Mouse (Mus musculus) central nervous system, embryonic 14 days (tissue): Measurements from ENCODE around the gene Zfp667. TPM values are rescaled to one million over a fixed set of nuclear protein-coding genes. Genes with fewer than 3 reads are reported as not detected.

ENCODE experiments used
- polyA plus RNA-seq: library from polyadenylated mRNA; depleted of rRNA; stranded (reverse); fragments of >200 nt; gene quantifications from 2 replicates; pipeline ENCODE4 v1.2.3, GENCODE M21; 2012; rRNA removed

The Zfp667 gene
- 7.8 and 8.1 TPM in 2 replicates for polyA plus RNA-seq

DNA sequence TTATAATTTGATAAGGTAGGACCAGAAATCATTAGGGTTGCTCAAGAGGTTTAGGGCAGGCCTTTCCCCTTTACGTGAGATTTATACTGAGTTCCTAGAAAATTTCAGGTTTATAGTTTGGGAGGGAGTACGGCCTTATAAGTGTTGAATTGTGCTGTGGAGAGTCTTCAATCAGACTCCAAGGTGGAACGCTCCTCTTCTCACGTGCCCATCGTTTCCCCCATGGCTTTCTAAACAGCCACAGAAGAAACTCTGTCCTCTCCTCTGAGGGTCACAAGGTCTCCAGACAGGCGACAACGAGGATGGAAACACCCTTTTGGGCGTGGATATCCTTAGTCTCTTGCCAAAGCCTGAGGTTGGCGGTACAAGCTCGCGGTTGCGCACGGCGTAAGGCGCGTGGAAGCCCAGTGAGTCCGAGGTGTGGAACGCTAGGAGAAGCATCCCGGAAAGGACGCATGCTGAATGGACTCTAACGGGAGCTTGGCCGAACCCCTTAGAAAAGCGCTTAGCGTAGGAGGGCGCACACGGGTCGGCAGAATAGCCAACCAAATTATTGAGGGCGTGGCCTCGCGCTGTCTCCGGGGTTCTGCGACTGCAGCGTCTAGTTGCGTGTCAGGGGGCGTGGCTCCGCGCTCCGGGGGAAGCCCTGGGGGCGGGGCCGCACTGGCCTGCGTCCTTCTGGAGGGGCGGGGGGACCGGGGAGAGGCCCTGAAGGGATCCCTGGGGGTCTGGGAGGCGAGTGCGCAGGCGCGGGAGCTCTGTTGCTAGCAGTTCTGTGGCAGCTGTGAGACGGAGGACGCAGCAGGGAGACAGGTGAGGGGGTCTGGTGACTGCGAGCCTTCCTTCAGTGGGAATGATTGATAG, at the start of gene Zfp667:
Zfp667 (plus strand) TSS at position 738 of the 864 bp plus-strand sequence.

DNA sequence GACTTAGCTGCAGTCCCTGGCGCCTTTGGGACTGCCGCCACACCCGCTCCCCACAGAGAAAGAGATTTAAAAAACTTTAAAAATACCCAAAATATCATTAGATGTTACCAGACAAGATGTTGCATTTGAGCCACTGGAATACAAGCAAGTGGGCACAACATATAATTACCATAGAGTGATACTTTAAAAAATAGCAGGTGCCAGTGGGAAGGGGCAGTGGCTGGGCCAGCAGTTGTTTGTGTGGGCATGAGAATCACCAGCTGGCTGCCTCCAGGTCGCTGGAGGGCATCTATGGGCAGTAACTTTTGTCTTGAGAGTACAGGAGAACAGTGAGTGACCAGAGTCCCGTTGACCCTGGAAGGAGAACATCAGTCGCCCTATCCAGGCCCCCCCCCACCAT, 34.0 kb upstream of the Zfp667 start, which contains the start of gene Epp13:
Epp13 (plus strand) TSS at position 301 of the 400 bp plus-strand sequence.

DNA sequence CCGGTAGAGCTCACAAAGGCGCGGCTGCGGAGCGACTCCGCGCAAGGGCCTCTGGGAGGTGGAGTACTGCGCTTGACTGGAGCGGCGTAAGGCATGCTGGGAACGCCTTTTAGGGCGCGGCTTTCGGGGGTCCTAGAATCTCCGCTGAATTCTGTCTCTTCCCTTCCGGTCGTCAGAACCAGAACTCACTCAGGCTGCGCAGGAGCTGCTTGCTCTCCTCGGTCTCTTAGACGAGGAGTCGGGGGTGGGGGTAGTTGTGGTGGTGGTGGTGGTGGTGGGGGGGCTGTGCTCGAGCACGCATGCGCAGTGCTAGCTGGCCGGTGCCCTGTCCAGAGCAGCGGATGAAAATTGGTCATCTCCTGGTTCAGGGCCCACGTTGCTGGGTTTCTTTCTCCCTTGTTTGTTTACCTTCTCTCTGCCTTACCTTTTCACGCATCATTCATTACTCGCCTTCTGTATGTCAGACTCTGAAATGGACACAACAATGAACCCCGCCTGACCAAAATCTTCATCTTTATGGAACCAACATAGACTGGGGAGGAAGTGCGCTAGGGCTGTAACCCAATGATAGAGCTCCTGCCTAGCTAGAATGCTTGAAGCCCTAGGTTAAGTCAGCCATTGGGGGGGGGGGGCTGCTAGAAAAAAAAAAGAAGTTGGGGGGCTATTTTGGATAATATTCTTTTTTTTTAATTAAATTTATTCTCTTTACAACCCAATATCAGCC, 45.0 kb downstream of the Zfp667 start, which contains the start of gene Zfp583:
Zfp583 (minus strand) TSS at position 53 of the 724 bp plus-strand sequence.

DNA sequence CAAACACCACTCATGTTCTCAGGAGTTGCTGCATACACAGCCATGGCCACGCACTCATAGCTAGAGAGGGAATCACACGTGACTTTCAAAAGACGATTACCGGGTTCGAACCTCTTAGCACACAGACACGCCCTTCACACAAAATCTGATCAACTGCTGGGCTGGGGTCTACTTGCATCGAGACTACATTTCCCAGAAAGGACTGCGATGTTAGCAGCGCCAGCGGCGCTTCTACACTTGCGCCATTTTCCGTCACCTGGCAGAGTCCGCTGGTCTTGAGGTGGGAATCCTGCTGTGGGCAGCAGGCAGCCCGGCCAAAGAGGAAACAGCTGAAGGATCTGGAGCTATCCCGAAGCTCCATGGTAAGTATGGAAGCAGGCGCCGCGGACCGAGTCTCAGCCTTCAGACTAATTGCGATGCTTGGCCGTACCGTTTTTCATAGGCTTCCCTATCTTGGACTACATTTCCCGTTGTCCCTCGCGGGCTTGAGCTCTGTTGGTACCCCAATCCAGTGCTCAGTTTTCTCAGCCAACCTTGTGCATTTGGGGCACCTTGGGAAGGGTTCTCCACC, 57.2 kb downstream of the Zfp667 start, which contains the start of gene Gm3854:
Gm3854 (plus strand) TSS at position 259 of the 571 bp plus-strand sequence.

Other genes starting within 250 kb of the Zfp667 start
- not detected in 2 replicates for gene Nlrp4c, start 241.4 kb upstream of the Zfp667 start, polyA plus RNA-seq
- gene Zfp787, start 130.6 kb upstream of the Zfp667 start, polyA plus RNA-seq, result 42.9 and 43.0 TPM in 2 replicates
- gene Zfp444, start 114.4 kb upstream of the Zfp667 start, polyA plus RNA-seq, result 69.2 and 77.8 TPM in 2 replicates
- gene Galp, start 89.5 kb upstream of the Zfp667 start, polyA plus RNA-seq, result not detected in 2 replicates
- not detected in 2 replicates for gene Zscan5b, start 64.3 kb upstream of the Zfp667 start, polyA plus RNA-seq
- gene Epp13, start 33.9 kb upstream of the Zfp667 start, polyA plus RNA-seq, result 0.20 TPM in 1 of 2 replicates, not detected in the other
- 9.2 and 10.7 TPM in 2 replicates for gene Zfp583, start 44.7 kb downstream of the Zfp667 start, polyA plus RNA-seq
- 3.1 and 3.6 TPM in 2 replicates for gene Gm3854, start 57.2 kb downstream of the Zfp667 start, polyA plus RNA-seq
- gene Zfp78, start 76.7 kb downstream of the Zfp667 start, polyA plus RNA-seq, result 3.2 and 3.7 TPM in 2 replicates
- gene Zfp28, start 96.7 kb downstream of the Zfp667 start, polyA plus RNA-seq, result 16.5 and 17.0 TPM in 2 replicates
- 4.9 and 6.5 TPM in 2 replicates for gene Smim17, start 112.1 kb downstream of the Zfp667 start, polyA plus RNA-seq
- 0.20 and 0.25 TPM in 2 replicates for gene Gm20715, start 123.7 kb downstream of the Zfp667 start, polyA plus RNA-seq
- 0.21 and 0.23 TPM in 2 replicates for gene Olfr1344, start 152.1 kb downstream of the Zfp667 start, polyA plus RNA-seq
- gene Olfr1336, start 169.6 kb downstream of the Zfp667 start, polyA plus RNA-seq, result not detected in 2 replicates
- gene Olfr1346, start 180.5 kb downstream of the Zfp667 start, polyA plus RNA-seq, result not detected in 2 replicates
- gene Olfr5, start 200.4 kb downstream of the Zfp667 start, polyA plus RNA-seq, result not detected in 2 replicates
- gene Olfr1347, start 213.2 kb downstream of the Zfp667 start, polyA plus RNA-seq, result not detected in 2 replicates
- gene Olfr1348, start 222.2 kb downstream of the Zfp667 start, polyA plus RNA-seq, result not detected in 2 replicates
- 0.04 TPM in 2 replicates for gene Olfr1349, start 236.4 kb downstream of the Zfp667 start, polyA plus RNA-seq